Mouse (Mus musculus) mouse trophoblast stem cell (cell line): ENCODE measurements around the gene Btbd35f18.
"Not testable (repeated sequence)": the region's sequence is repeated elsewhere in the genome, so short reads cannot be mapped to it uniquely, and the experiment has no call there.

Experiments used
- in situ Hi-C, 2 experiments: fragments of 300-500 bp; cut with MseI, MboI; formaldehyde crosslinking; loops; 2 replicates in 1 of 2; 3 replicates in 1 of 2; pipeline ENCODE4 v1.15.1; 2025

Gene Btbd35f18

GRCm38 (mm10) chrX:3699933-3700332 is at the start of gene Btbd35f18:
Gene Btbd35f18 (plus strand): TSS chrX:3700233.
- in situ Hi-C loops = not testable (repeated sequence)
